Mouse (Mus musculus) cerebellum, postnatal 4 days (tissue): ENCODE data around the gene Zscan29.
"Not testable (repeated sequence)": the region's sequence is repeated elsewhere in the genome, so short reads cannot be mapped to it uniquely, and the experiment has no call there.

Source experiments
- DNase-seq, 2 experiments: peaks; one replicate each; pipeline ENCODE4 v3.0.0; 2022; ENCODE audit warnings: low spot score in 2 of 2, mixed read lengths in 1 of 2

Zscan29 gene

DNA sequence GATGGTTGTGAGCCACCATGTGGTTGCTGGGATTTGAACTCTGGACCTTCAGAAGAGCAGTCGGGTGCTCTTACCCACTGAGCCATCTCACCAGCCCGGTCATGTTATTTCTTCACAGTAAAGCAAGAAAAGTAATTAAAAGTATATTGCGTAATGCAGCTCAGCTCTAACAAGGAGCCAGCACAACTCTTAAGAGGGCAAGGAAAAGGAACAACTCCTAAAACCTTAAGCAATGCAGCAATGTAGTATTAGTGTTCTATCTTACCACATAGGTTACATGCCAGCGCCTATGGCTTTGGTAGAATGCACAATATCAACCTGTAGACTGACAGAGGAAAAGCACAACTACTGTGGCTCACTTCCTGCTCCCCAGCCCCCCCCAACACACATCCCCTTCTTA lies 33.6 kb downstream of the Zscan29 start:
- DNase-seq, result no peak

- no peak for DNase-seq
Observed at GRCm38 (mm10) chr2:121132822-121133221, 38.1 kb downstream of the Zscan29 start.

DNA sequence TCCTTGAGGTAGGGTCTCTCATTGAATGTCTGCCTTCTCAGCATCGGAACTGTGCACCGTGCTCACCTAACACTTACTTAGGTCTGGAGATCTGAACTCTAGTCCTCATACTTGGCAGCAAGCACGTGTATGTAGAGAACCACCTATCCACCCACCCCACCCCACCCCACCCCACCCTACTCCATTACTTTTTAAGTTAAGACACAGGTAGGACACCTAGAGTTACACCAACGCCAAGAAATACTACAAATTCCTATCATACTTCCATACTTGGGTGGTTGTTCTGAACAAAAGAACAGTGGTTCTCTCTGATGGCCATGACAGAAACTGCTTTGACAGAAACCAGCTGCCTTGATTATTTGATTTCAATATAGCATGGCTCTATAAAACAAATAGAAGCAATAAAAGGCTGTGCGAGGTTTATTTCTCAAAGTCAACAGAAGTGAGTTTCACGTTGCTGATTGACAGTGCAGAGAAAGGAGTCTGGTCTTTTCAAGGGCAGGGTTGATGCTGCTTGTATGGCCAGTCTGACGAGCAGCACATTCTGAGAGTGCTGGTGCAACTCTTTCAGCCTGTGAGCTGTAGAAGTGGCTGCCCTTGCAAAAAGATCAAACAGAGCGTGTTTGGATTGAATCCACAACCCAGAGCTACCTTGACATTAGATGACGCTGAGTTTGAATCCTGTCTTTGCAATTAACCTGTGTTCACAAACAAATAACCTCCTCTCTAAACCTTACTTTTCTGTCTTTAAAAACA lies 41.9 kb downstream of the Zscan29 start:
- no peak for DNase-seq

DNA sequence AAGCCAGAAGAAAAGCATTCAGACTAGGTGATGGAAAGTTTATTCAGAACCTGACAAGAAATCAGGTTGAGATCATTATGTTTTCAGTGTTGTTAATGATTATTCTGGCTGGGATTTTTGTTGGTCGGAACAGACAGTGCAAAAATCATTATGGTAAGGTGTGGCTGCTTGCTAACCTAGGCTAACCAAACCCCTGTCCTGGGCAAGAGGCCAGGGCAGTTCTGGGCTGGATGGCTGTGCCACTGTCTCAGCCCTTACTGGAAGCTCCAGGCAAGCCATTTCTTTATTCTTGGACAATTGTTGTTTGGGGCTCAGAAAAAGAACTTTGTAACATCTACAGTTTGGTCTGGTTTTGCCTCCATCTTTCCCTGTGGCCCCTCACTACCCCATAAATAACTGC lies 43.4 kb downstream of the Zscan29 start:
- no peak for DNase-seq

GRCm38 (mm10) chr2:121126302-121126701 lies 44.6 kb downstream of the Zscan29 start:
- DNase-seq, result not testable (repeated sequence)

DNA sequence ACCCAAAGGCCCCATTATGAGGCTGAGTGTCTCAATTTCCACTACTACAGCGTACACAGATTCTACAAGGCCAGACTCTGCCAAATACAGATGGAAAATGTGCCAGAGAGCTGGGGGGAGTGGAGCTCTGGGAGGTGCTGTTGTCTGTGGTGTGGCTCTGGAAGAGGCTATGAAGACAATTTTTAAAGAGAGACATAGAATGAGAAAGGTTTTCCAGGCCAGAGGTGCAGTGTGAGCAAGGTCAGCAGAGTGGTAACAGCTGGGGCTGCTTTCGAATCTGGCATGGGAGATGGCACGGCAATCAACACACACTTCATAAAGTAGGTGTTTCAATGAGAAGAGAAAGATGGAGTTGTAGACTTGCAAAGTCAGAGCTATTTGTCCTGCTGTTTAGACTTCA lies 51.7 kb downstream of the Zscan29 start:
- no peak for DNase-seq

GRCm38 (mm10) chr2:121115418-121115817 lies 55.5 kb downstream of the Zscan29 start:
- no peak for DNase-seq

- DNase-seq, result no peak
Observed at GRCm38 (mm10) chr2:121109695-121110094, 61.2 kb downstream of the Zscan29 start, which contains the start of gene Tgm7. Gene Tgm7, minus strand, starts transcription at chr2:121109795.
